Mouse (Mus musculus) heart, embryonic 10.5 days (tissue): Measurements from ENCODE around the gene Ovol1. TPM values are rescaled to one million over a fixed set of nuclear protein-coding genes. Genes with fewer than 3 reads are reported as not detected.
A peak's percentile ranks its signal among the peaks of the same experiment; 100 is the strongest.

ENCODE experiments used
- DNase-seq: peaks from one replicate; pipeline ENCODE4 v3.0.0-alpha.2; 2017; ENCODE audit warnings: low spot score
- H3K27ac ChIP-seq: fragments of 300-500 bp; sonication (generic); 2 replicates; pipeline ENCODE4 v1.5.1; 2016; ENCODE audit warnings: mild to moderate bottlenecking
- H3K27me3 ChIP-seq: fragments of 300-500 bp; sonication (generic); 2 replicates; pipeline ENCODE4 v1.6.1; 2016; ENCODE audit warnings: mild to moderate bottlenecking; ENCODE audit not compliant: poor library complexity, insufficient read depth, severe bottlenecking
- H3K36me3 ChIP-seq: fragments of 300-500 bp; sonication (generic); 2 replicates; pipeline ENCODE4 v1.6.1; 2016; ENCODE audit warnings: mild to moderate bottlenecking, moderate library complexity
- H3K4me1 ChIP-seq: fragments of 300-500 bp; sonication (generic); 2 replicates; pipeline ENCODE4 v1.6.1; 2016; ENCODE audit warnings: mild to moderate bottlenecking
- H3K4me3 ChIP-seq: fragments of 300-500 bp; sonication (generic); 2 replicates; pipeline ENCODE4 v1.5.1; 2016; ENCODE audit warnings: mild to moderate bottlenecking, moderate library complexity
- H3K9me3 ChIP-seq: fragments of 300-500 bp; sonication (generic); 2 replicates; pipeline ENCODE4 v1.6.1; 2016; ENCODE audit warnings: mild to moderate bottlenecking, moderate library complexity
- WGBS: fragments of 180-500 bp; shearing (Covaris S2); methylation state at CpG from one replicate; pipeline ENCODE4 v1.1.7; 2016; 5-methylcytosine and 5-hydroxymethylcytosine counted together
- polyA plus RNA-seq: library from polyadenylated mRNA; unstranded; fragments of >200 nt; fragmentation: Nextera tagmentation; extraction: Ambion mirVana; gene quantifications from 2 replicates; pipeline ENCODE4 v1.2.1, GENCODE M21; 2016

Ovol1 gene
- polyA plus RNA-seq = 0.35 TPM in 1 of 2 replicates, not detected in the other

DNA sequence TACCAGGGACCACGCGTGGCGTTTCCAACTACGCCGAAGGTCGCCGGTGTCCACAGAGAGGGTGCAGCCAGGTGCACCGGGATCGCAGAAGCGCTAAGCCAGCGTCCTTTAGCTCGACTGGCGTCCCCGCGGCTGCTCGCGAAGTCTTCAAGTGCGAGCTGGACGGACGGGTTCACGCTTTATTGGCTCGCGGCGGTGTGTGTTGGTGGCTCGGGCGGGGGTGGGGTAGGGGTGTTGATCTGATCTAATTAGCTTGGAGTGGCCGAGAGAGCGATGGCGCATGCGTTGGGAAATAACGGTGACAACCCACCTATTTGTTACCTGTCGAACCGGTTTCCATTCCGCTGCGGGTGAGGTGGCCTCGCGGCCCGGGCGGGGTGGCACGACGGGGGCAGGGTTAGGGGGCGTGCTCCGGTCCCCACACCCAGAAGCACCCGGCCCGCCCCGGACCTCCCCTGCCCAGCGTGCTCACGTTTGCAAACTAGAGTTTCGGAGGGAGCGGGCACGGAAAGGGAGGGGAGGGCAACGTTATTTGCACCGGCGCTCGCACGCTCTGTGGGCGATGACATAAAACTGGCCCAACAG is at the start of gene Ovol1:
TSS of gene Ovol1 (minus strand) at position 190 of the 585 bp plus-strand sequence.
- no peaks in the 10 kb centered on the region for H3K36me3 ChIP-seq
- peaks cover 24% of the 10 kb centered on the region for H3K4me1 ChIP-seq
- peak within 1 kb of the TSS; percentile 55 for H3K4me3 ChIP-seq
- DNase-seq = no peak
- H3K9me3 ChIP-seq = no peaks in the 10 kb centered on the region
- under 1% methylated on average over 57 of the region's 57 CpGs for WGBS
- H3K27me3 ChIP-seq = peaks cover 100% of the 10 kb centered on the region
- no peak within 1 kb of the TSS for H3K27ac ChIP-seq

DNA sequence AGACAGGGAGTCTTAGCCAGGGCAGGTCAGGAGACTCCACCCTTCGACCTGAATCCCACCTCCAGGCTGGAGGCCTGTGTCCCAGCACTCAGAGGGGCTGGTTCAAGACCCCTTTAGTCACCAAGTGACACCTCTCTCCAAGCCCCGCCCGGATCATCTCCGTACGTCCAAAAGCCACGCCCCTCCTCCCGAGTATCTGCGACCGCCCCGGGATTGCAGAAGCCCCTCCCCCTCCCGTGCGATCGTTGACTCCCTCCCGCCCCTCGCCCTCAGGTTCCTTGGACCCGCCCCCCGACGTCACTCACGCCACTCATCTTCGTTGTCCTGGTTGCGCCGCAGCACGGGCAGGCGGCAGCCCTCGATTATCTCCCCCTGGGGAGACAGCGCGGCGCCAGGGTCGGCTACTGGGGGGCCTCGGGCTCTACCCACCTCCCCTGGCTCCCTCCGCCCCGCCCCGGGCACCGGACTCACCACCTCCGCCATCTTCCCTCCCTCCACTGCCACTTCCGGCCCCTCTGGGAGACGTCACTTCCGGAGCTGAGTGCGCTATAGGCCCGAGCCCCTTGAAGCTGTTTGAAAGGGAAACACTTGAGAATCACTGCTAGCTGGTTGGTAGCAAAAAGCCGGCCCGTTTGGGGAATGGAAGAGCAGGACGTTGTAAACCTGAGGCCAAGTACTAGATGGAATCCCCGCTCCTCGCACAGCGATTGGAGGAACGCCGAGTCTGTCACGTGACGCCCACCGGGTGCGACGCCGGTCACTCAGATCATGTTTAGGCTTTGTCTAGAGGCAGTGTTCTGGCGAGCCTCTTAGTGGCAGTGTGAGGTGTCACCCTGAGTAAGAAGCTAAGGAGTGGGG is 49.3 kb upstream of the Ovol1 start, which contains the start of gene Kat5:
TSS of gene Kat5 (minus strand) at position 691 of the 858 bp plus-strand sequence.
- WGBS = 1% methylated on average over 55 of the region's 55 CpGs
- Histone ChIP-seq H3K4me3 (peak within 1 kb of the TSS; percentile 90), H3K27me3 (no peaks in the 10 kb centered on the region), H3K27ac (peak within 1 kb of the TSS; percentile 99), H3K36me3 (peaks cover 42% of the 10 kb centered on the region), H3K4me1 (peaks cover 27% of the 10 kb centered on the region), H3K9me3 (no peaks in the 10 kb centered on the region)
- peak; percentile 96 for DNase-seq

DNA sequence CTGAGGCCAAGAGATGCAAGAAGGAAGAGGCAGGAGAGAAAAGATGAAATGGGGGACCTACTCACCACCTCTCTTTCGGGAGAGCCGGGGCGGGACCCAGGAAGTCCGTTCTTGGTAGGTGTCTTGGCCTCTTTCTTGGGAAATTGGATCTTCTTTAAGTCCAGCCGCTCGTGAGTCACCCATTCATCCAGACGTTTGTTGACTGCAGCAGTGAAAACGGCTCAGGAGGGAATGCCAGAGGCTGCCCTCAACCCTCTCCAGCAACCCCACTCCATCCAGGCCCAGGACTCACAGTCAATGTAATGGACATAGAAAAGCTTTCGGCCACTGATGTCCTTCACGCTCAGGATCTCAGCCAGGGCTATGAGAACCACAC is 48.7 kb upstream of the Ovol1 start:
- Histone ChIP-seq H3K27ac (peak overlapping the region; percentile 99), H3K27me3 (no peaks in the 10 kb centered on the region), H3K9me3 (no peaks in the 10 kb centered on the region), H3K36me3 (peaks cover 49% of the 10 kb centered on the region), H3K4me1 (peaks cover 27% of the 10 kb centered on the region), H3K4me3 (peak overlapping the region; percentile 90)
- DNase-seq = no peak
- WGBS = 64% methylated on average over 10 of the region's 10 CpGs

DNA sequence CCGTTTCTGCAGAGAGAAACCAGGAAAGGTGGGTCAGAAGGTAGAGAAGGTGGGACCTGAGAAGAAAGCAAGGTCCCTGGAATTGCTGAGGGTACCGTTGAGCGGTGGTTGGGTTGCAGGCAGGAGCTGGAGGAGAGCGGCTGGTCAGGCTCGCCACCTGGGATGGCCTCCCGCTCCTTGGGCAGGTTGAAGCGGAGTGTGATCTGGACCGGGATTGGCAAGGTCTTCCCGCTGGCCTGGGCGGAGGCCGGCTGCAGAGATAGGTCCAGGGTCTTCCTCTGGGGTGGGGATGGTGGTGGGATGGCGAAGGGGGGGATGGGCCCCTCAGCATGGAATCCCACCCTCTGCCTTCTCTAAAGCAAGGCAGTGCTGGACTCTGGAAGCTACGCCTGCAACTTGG is 48.3 kb upstream of the Ovol1 start:
- no peaks in the 10 kb centered on the region for H3K27me3 ChIP-seq
- H3K36me3 ChIP-seq = peaks cover 53% of the 10 kb centered on the region
- peak overlapping the region; percentile 99; the same call in 1 of the 2 replicates for H3K27ac ChIP-seq
- 94% methylated on average over 13 of the region's 13 CpGs for WGBS
- no peak for DNase-seq
- peaks cover 27% of the 10 kb centered on the region for H3K4me1 ChIP-seq
- peak overlapping the region; percentile 90 for H3K4me3 ChIP-seq
- no peaks in the 10 kb centered on the region for H3K9me3 ChIP-seq

DNA sequence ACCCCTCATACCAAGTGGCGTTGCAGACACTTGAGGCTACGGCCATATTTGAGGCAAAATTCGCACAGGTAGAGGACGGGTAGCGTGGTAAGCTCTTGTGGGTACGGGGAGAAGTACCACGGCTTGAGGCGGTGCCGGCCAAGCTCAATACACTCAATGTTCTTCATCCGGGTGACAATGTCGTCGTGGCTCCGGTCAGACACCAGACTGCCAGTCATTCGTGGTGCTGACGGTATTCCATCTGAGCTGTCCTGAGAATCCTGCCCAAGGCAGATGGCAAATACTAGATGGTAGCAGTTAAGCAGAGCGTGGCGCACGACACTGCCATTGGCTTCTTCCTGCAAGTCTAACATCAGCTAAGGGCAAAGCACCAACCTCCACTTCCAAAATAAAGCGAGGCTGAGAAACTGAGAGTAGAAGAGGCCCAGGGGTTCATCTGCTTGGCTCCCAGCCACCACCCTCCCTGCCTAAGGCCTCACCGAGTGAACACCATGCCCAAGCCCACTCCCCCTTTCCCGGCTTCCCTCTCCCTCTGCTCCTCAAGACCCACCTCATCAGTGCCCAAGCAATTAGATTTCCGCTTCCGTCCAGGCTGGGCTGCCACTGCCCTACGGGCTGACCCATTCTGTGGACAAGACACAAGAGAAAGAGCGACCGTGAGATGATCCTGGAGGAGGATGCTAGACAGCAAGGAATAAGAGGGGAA is 47.4 kb upstream of the Ovol1 start:
- Histone ChIP-seq H3K36me3 (peaks cover 62% of the 10 kb centered on the region), H3K4me3 (no peak overlapping the region), H3K4me1 (peaks cover 33% of the 10 kb centered on the region), H3K27me3 (no peaks in the 10 kb centered on the region), H3K27ac (no peak overlapping the region), H3K9me3 (no peaks in the 10 kb centered on the region)
- no peak for DNase-seq
- 95% methylated on average over 26 of the region's 26 CpGs for WGBS

DNA sequence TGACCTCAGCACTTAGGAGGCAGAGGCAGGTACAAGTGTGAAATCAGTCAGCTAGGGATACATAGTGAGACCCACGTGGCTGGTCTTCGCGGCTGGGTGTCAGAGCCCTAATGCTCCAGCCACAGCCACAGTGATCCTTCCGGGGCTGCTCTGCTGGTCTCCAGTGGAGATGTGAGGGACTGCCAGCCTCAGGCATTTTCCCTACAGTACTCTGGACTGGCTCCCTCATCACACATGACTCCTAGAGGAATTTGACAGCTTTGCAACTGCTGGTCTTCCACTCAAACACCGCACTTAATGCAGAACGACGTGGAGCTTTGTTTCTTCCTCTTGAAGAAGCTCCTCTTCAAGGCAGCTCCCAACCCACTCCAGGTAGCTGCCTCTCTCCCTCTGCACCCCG is 45.8 kb upstream of the Ovol1 start:
- Histone ChIP-seq H3K4me3 (no peak overlapping the region), H3K9me3 (no peaks in the 10 kb centered on the region), H3K27ac (no peak overlapping the region), H3K36me3 (peaks cover 64% of the 10 kb centered on the region), H3K4me1 (peaks cover 40% of the 10 kb centered on the region), H3K27me3 (no peaks in the 10 kb centered on the region)
- DNase-seq = no peak
- WGBS = 79% methylated on average over 8 of the region's 8 CpGs

DNA sequence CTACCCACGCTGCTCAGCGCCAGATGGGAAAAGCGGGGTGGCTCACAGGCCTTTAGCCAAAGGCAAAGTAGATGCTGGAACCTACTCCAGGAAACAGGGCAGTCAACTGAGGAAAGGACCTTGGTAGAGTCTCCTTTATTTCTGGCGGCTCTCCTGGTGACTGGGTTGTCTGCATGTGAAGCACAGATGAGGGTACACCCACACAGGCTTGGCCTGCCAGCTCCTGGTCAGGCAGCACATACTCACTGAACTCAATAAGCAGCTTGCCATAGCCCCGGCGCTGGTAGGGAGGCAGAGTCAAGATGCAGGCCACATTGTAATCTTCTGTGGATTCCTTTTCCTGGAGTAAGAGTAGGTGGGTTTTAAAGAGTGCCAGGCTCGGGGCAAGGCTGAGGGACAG is 44.7 kb upstream of the Ovol1 start:
- H3K36me3 ChIP-seq = peaks cover 64% of the 10 kb centered on the region
- no peaks in the 10 kb centered on the region for H3K27me3 ChIP-seq

DNA sequence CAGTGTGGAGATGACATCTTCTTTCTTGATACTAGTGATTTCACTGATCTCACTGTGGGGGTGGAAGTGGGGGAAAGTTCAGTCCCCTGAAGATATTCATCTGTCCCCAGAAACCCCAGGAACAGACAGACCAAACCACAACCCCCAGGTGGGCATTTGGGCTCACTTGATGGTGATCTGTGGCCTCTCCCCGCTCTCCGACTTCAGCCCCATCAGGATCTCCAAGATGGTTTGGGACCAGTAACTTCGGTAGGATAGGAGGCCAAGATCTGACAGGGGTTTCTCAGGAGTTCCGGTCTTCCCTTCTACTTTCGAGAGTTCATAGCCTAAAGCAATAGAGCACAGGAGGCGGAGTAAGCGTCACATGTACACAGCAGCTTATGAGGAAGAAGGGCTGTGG is 43.2 kb upstream of the Ovol1 start:
- WGBS = 91% methylated on average over 7 of the region's 7 CpGs
- DNase-seq = no peak
- H3K36me3 ChIP-seq = peaks cover 61% of the 10 kb centered on the region
- H3K4me3 ChIP-seq = 0 out of 2 replicates have a peak overlapping the region, but pooled peaks have one; percentile 3
- H3K27ac ChIP-seq = no peak overlapping the region
- H3K4me1 ChIP-seq = peaks cover 23% of the 10 kb centered on the region
- no peaks in the 10 kb centered on the region for H3K9me3 ChIP-seq
- no peaks in the 10 kb centered on the region for H3K27me3 ChIP-seq

More for the DNA sequence above, 44.7 kb upstream of the Ovol1 start:
- no peak overlapping the region for H3K4me3 ChIP-seq
- WGBS = 90% methylated on average over 7 of the region's 7 CpGs
- DNase-seq = no peak
- no peaks in the 10 kb centered on the region for H3K9me3 ChIP-seq
- peaks cover 32% of the 10 kb centered on the region for H3K4me1 ChIP-seq
- no peak overlapping the region for H3K27ac ChIP-seq

DNA sequence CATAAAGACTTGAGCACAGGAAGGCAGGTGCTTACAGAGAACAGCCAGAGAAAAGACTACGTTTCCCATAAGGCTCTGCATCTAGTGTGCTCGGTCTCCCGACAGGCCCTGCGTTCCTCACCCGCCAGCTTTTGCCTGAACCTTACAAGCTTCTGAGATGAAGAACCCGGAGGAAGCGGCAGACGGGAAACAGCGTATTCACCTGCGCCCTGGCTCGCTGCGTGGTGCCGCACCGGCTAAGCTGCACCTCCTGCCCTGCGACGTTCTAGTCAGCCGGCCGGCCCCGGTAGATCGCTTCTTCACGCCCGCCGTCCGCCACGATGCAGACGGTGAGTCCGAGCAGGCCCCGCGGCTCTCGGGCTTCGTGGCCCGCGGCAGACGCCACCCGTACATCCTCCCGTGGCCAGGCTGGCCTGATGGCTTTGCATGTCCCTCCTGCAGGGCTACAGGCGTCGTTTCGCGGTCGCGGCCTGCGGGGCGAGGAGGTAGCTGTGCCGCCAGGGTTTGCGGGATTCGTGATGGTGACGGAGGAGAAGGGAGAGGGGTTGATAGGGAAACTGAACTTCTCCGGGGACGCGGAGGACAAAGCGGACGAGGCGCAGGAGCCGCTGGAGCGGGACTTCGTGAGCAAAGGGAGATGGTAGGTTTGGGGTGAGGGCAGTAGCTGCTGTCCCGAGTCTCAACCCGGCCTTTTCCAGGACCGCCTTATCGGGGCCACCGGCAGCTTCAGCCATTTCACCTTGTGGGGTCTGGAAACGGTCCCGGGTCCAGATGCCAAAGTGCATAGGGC is 41.5 kb upstream of the Ovol1 start, which contains the start of gene Rnaseh2c:
TSS of gene Rnaseh2c (plus strand) at position 122 of the 790 bp plus-strand sequence.
- DNase-seq = peak; percentile 94
- Histone ChIP-seq H3K4me3 (peak within 1 kb of the TSS; percentile 95), H3K9me3 (no peaks in the 10 kb centered on the region), H3K27me3 (no peaks in the 10 kb centered on the region), H3K4me1 (peaks cover 16% of the 10 kb centered on the region), H3K27ac (peak within 1 kb of the TSS; percentile 92), H3K36me3 (peaks cover 43% of the 10 kb centered on the region)
- WGBS = under 1% methylated on average over 64 of the region's 64 CpGs

DNA sequence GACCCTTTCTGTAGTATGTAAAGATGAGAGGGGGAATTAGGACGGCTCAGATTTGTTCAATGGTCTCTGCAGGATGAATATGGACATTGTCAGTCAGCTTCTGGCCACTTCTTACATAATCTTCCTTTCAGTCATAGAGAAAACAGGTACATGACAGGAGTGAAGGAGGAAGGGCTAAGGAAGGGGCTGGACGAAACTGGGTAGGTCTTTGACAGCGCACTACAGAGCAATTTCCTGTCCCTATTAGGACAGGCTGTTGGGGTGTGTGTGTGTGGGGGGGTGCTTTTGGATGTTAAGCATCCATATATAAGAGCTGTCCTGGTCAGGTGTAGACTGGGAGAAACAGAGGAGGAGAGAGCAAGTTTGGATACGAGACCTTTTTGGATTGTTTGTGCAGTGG is 38.8 kb upstream of the Ovol1 start:
- no peak for DNase-seq
- WGBS = 70% methylated on average over 4 of the region's 4 CpGs

DNA sequence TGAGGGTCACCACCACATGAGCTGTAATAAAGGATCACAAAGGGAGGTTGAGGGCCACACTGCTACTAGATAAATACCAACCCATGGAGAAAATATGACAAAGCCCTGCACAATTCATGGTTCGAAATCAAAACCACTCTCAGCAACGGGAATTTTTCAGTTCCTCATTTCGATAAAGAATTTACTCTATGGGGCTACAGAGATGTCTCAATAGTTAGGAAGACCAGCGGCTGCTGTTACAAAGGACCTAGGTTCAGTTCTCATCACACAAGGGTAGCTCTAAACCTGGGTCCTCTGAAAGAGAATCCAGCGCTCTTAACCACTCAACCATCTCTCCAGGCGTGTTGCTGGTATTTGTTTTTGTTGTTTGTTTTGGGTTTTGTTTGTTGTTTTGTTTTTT is 31.4 kb upstream of the Ovol1 start:
- 81% methylated on average over 6 of the region's 6 CpGs for WGBS
- no peak overlapping the region for H3K4me3 ChIP-seq

More for the DNA sequence above, 38.8 kb upstream of the Ovol1 start:
- Histone ChIP-seq H3K27ac (no peak overlapping the region), H3K4me1 (peaks cover 13% of the 10 kb centered on the region), H3K9me3 (no peaks in the 10 kb centered on the region), H3K27me3 (peaks cover 4% of the 10 kb centered on the region), H3K36me3 (peaks cover 16% of the 10 kb centered on the region), H3K4me3 (no peak overlapping the region)

DNA sequence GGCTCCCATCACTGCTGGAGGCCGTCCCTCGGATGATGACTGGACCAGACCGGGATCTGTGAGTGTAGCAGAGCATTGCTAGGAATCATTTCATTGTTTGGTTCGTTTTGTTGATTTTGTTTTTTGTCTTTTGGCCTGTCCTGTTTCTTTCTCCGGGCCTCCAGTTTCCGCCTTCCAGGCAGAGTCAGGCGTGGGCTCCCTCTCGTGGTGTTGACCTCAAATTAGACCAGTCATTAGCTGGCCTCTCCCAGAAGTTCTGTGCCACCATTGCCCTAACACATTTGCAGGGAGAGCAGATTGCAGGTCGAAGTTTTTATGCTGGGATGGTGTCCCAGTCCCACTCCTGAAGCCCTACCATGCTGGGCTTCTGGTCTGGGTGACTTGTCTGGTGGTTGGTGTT is 28.7 kb upstream of the Ovol1 start:
- peaks cover 7% of the 10 kb centered on the region for H3K27me3 ChIP-seq
- H3K36me3 ChIP-seq = no peaks in the 10 kb centered on the region
- no peaks in the 10 kb centered on the region for H3K9me3 ChIP-seq
- no peak overlapping the region for H3K4me3 ChIP-seq
- peaks cover 4% of the 10 kb centered on the region; the same call in 1 of the 2 replicates for H3K4me1 ChIP-seq
- no peak overlapping the region for H3K27ac ChIP-seq
- 74% methylated on average over 9 of the region's 9 CpGs for WGBS
- no peak for DNase-seq

More for the DNA sequence above, 31.4 kb upstream of the Ovol1 start:
- H3K9me3 ChIP-seq = no peaks in the 10 kb centered on the region
- peaks cover 4% of the 10 kb centered on the region for H3K27me3 ChIP-seq
- no peaks in the 10 kb centered on the region for H3K36me3 ChIP-seq
- DNase-seq = no peak
- H3K4me1 ChIP-seq = no peaks in the 10 kb centered on the region
- no peak overlapping the region for H3K27ac ChIP-seq
